Comparison of ENCODE assay signal across 8 mouse cellular contexts in genomic region chr12:108003483-108003882, GRCm38 (mm10). TPM values are rescaled to one million over a fixed set of nuclear protein-coding genes. Genes with fewer than 3 reads are reported as not detected.
DNase-seq lines count a peak whose midpoint lies in the region; ATAC-seq and TF ChIP-seq lines count a peak whose summit lies in the region.

Bcl11b (minus strand) TSS chr12:108003602.

- H3K4me3 ChIP-seq in spleen, adult 2 months (ENCODE audit: extremely low read depth, insufficient read depth, insufficient read length) = peak within 1 kb of the TSS; percentile 59
- H3K4me3 ChIP-seq in neural tube, embryonic 14.5 days (ENCODE audit: low read depth, low read length) = peak within 1 kb of the TSS; percentile 81

- DNase-seq in frontal cortex, adult 2 months (ENCODE audit: extremely low spot score in 1 of 2, low spot score in 1 of 2) = no peak
- no peak for DNase-seq in frontal cortex, postnatal 10 days (ENCODE audit: low spot score in 2 of 2)
- DNase-seq in spleen, adult 2 months (ENCODE audit: low read depth in 1 of 2, low spot score in 2 of 2) = no peak
- DNase-seq in spleen, postnatal 14 days (ENCODE audit: low spot score in 2 of 2) = no peak
- no peak for DNase-seq in left cerebral cortex, postnatal 10 days (ENCODE audit: extremely low spot score in 1 of 2, low spot score in 2 of 2)
- no peak for DNase-seq in B cell, adult 2 months
- DNase-seq in urinary bladder, adult 18-20 months (ENCODE audit: low spot score in 2 of 2) = no peak

- no peak for TF ChIP-seq POLR2A in spleen, adult 2 months (IDR thresholded peaks at IDR 0.05; ENCODE audit: low read depth, low read length)

- 1% methylated on average over 19 of the region's 19 CpGs for WGBS in spleen, adult 2 months
- 0% methylated on average over 18 of the region's 19 CpGs for WGBS in neural tube, embryonic 14.5 days

- peaks cover 16% of the 10 kb centered on the region for H3K27me3 ChIP-seq in spleen, adult 2 months (ENCODE audit: control insufficient read depth, insufficient read depth, low read length)
- H3K27me3 ChIP-seq in neural tube, embryonic 14.5 days (ENCODE audit: control insufficient read depth, insufficient read depth, low read length) = no peaks in the 10 kb centered on the region

- ATAC-seq in neural tube, embryonic 14.5 days (ENCODE audit: low read depth) = no peak

- no peaks in the 10 kb centered on the region for H3K9me3 ChIP-seq in neural tube, embryonic 14.5 days (ENCODE audit: control insufficient read depth, low read length)

- H3K36me3 ChIP-seq in spleen, adult 2 months (ENCODE audit: control insufficient read depth, insufficient read depth, low read length) = no peaks in the 10 kb centered on the region
- no peaks in the 10 kb centered on the region for H3K36me3 ChIP-seq in neural tube, embryonic 14.5 days (ENCODE audit: control insufficient read depth, insufficient read depth, low read length)

- H3K27ac ChIP-seq in spleen, adult 2 months (ENCODE audit: insufficient read depth, low read length) = peak within 1 kb of the TSS; percentile 93
- peak within 1 kb of the TSS; percentile 96 for H3K27ac ChIP-seq in neural tube, embryonic 14.5 days (ENCODE audit: low read depth, low read length)

- H3K4me2 ChIP-seq in neural tube, embryonic 14.5 days (ENCODE audit: low read depth, low read length) = peak within 1 kb of the TSS; percentile 81

- no peaks in the 10 kb centered on the region for H3K4me1 ChIP-seq in spleen, adult 2 months (ENCODE audit: control insufficient read depth, insufficient read depth, insufficient read length)
- H3K4me1 ChIP-seq in neural tube, embryonic 14.5 days (ENCODE audit: control insufficient read depth, insufficient read depth, low read length) = peaks cover 11% of the 10 kb centered on the region; the same call in 1 of the 2 replicates

- no peak for TF ChIP-seq CTCF in spleen, adult 2 months (IDR thresholded peaks at IDR 0.05; ENCODE audit: extremely low read depth, insufficient read depth, insufficient read length, insufficient replicate concordance)

- H3K9ac ChIP-seq in neural tube, embryonic 14.5 days (replicated peaks; ENCODE audit: low read depth, low read length) = peak within 1 kb of the TSS; percentile 94

- intact Hi-C loops in left cerebral cortex, postnatal 10 days (cut with DNase I) = loop anchor here (5.0 to 10.0 kb wide), 2 partner anchors 119 to 1629 kb away; no protein-coding TSS in a partner anchor

RNA-seq across cellular contexts. Expression of gene Bcl11b, which starts in this region (rescaled TPM):
- polyA plus RNA-seq in frontal cortex, adult 2 months (2012; rRNA removed) = 38.0 and 43.9 TPM in 2 replicates
- polyA plus RNA-seq in spleen, adult 2 months (2012; rRNA removed) = 19.7 and 37.3 TPM in 2 replicates
- 10 to 100 TPM; 66.1 to 75.1 TPM for total RNA-seq in left cerebral cortex, postnatal 10 days (2021)
- 38.0 and 38.2 TPM in 2 replicates for polyA plus RNA-seq in neural tube, embryonic 14.5 days (2014; fragmentation: Nextera tagmentation; extraction: Ambion mirVana)
